Mouse (Mus musculus): ENCODE measurements around the gene Clcnkb. TPM values are rescaled to one million over a fixed set of nuclear protein-coding genes. Genes with fewer than 3 reads are reported as not detected.

The Clcnkb gene
- total RNA-seq, 2 experiments from 2014 or later, result not detected

DNA sequence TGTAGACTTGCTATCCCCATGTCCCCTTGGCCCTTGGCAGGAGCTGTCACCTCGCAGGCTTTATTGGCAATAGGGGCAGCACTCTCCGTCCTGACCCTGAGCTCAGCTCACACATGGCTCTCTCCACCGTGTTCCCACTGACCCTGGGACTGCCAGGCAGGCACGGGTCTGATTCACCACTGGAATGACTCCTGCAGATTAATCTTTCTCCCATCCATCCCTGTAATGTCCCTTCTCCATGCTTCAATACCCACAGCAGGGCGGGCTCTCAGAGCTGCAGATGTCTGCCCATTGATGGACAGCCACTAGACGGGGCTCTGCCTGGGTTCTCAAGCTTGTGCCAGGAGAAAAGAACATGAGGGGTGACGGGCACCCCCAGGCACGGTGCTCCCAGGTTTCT lies 50.7 kb downstream of the Clcnkb start:
- DNase-seq (ENCODE audit: extremely low spot score in 1 of 2, low spot score in 1 of 2), result no peak

DNA sequence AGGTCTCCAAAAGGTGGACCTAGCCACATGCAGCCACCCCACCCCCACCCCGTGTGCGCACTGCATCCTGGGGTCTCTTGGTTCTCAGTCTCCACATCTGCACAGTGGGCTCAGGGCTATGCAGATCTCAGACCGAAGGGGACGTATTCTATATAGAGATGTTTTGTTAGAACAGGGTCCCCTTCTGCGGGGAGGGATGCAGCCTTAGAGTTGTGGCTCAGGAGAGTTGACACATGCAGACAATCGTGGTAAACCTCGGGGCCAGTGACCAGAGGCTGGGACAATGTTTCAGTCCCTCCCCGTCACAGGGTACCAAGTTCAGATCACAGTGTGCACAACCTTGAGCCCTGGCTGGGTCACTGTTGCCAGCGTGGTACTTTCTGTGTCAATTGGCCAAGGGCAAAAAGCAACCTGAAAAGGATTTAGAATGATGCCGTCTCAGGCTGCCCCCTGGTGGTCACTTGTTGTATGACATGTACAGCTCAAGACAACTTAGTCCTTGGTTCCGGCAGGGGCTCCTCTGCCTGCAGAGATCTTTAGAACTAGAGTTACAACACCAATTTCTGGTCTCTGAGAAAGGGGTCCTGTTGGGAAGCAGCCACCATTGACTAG lies 52.8 kb downstream of the Clcnkb start:
- peak; percentile 75 to 95 for DNase-seq (ENCODE audit: extremely low spot score in 1 of 2, low spot score in 1 of 2)

DNA sequence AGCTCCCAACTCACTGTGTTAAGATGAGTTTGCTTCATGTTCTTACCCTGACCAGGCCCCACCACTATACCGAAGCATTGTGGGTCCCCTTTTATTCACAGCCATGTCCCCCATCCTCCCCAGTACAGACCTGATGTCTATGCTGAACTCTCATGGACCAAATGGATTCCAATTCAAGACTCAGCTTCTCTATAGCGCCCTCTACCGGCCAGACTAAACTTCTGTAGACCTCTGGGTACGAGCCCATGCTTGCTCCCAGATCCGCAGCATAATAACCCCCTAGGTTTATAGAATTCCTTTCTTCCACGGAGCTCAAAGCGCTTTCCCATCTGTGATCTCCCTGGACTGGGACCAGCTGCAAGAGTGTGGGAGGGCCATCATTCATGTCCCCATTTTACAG lies 55.0 kb downstream of the Clcnkb start:
- peak in 1 of 2 experiments; percentile 43 for DNase-seq (ENCODE audit: extremely low spot score in 1 of 2, low spot score in 1 of 2)

DNA sequence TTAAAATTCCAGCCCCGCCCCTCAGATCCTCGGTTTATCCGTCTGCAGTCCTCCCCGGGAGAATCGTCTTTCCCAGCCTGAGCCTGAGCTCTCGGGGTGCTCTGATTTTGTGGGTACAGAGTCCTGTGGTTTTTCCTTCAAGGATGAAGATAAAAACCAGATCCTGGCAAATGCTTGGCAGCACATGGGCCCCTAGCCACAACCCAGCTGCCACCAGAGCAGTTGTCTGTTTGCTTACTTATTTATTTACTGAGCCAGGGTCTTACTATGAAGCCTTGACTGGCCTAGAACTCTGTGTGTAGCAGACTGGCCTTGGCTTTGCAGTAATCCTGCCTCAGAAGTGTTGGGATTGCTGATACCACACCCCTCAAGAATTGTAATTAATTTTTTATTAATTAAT lies 56.6 kb downstream of the Clcnkb start:
- no peak for DNase-seq (ENCODE audit: extremely low spot score in 1 of 2, low spot score in 1 of 2)

- DNase-seq (ENCODE audit: extremely low spot score in 1 of 2, low spot score in 1 of 2), result no peak
These were observed 58.0 kb downstream of the Clcnkb start for GRCm38 (mm10) chr4:141357811-141358210.

Other genes starting within 250 kb of the Clcnkb start
- gene Rsg1, start 202.1 kb downstream of the Clcnkb start, total RNA-seq (2021), result 1 to 10 TPM; 2.7 to 4.0 TPM
- 10 to 100 TPM; 15.1 to 21.6 TPM for gene Arhgef19, start 176.5 kb downstream of the Clcnkb start, total RNA-seq (2021)
- gene Epha2, start 114.8 kb downstream of the Clcnkb start, total RNA-seq (2021), result 1 to 10 TPM in 1 of 2 experiments, under 1 TPM in 1; 0.99 to 1.4 TPM
- gene Fam131c, start 47.8 kb downstream of the Clcnkb start, total RNA-seq (2021), result 1 to 10 TPM; 2.8 to 3.1 TPM
- under 1 TPM in 1 of 2 experiments, not detected in 1; 0.23 TPM for gene Clcnka, start 17.3 kb downstream of the Clcnkb start, total RNA-seq (2021)
- gene Hspb7, start 4.8 kb upstream of the Clcnkb start, total RNA-seq (2021), result not detected
- 1 to 10 TPM; 3.5 to 4.7 TPM for gene Srarp, start 20.1 kb upstream of the Clcnkb start, total RNA-seq (2021)
- gene Zbtb17, start 28.6 kb upstream of the Clcnkb start, total RNA-seq (2021), result 10 to 100 TPM; 32.2 to 33.6 TPM
- 10 to 100 TPM; 51.6 to 67.6 TPM for gene Spen, start 122.6 kb upstream of the Clcnkb start, total RNA-seq (2021)
- gene Fblim1, start 190.1 kb upstream of the Clcnkb start, total RNA-seq (2021), result 1 to 10 TPM; 1.3 to 1.5 TPM
- gene Tmem82, start 202.6 kb upstream of the Clcnkb start, total RNA-seq (2021), result under 1 TPM; 0.44 to 0.45 TPM
- 1 to 10 TPM; 1.8 to 3.2 TPM for gene Slc25a34, start 207.8 kb upstream of the Clcnkb start, total RNA-seq (2021)
- 10 to 100 TPM; 59.1 to 69.1 TPM for gene Plekhm2, start 248.9 kb upstream of the Clcnkb start, total RNA-seq (2021)